Mouse (Mus musculus) adrenal gland, adult 18-20 months (tissue): Measurements from ENCODE around the gene Fam163b. TPM values are rescaled to one million over a fixed set of nuclear protein-coding genes. Genes with fewer than 3 reads are reported as not detected.

ENCODE experiments used
- total RNA-seq, 2 experiments: library from RNA; stranded (reverse); gene quantifications; 1 replicate in 1 of 2; 2 replicates in 1 of 2; pipeline ENCODE4 v1.2.3; 2021

The Fam163b gene
- total RNA-seq, 2 experiments from 2014 or later = 2.4 to 2.9 TPM

Other genes with a start within 250 kb of the Fam163b start
- 10 to 100 TPM; 25.9 to 35.5 TPM for gene Surf6, start 239.6 kb downstream of the Fam163b start, total RNA-seq
- gene Med22, start 231.8 kb downstream of the Fam163b start, total RNA-seq = 10 to 100 TPM; 49.6 to 51.7 TPM
- 100 to 1,000 TPM; 490 to 502 TPM for gene Rpl7a, start 231.7 kb downstream of the Fam163b start, total RNA-seq
- gene Surf2, start 226.1 kb downstream of the Fam163b start, total RNA-seq = 10 to 100 TPM; 38.8 to 43.5 TPM
- gene Surf1, start 226.0 kb downstream of the Fam163b start, total RNA-seq = 100 to 1,000 TPM; 108 to 115 TPM
- 100 to 1,000 TPM; 129 to 195 TPM for gene Surf4, start 208.6 kb downstream of the Fam163b start, total RNA-seq
- under 1 TPM; 0.19 to 0.63 TPM for gene Stkld1, start 208.4 kb downstream of the Fam163b start, total RNA-seq
- 10 to 100 TPM; 38.5 to 41.3 TPM for gene Rexo4, start 178.1 kb downstream of the Fam163b start, total RNA-seq
- gene Adamts13, start 169.1 kb downstream of the Fam163b start, total RNA-seq = not detected
- 10 to 100 TPM; 46.9 to 62.8 TPM for gene Cacfd1, start 132.6 kb downstream of the Fam163b start, total RNA-seq
- 1 to 10 TPM in 1 of 2 experiments, under 1 TPM in 1; 0.33 to 1.1 TPM for gene Slc2a6, start 114.5 kb downstream of the Fam163b start, total RNA-seq
- gene Mymk, start 70.3 kb downstream of the Fam163b start, total RNA-seq = not detected
- gene Adamtsl2, start 63.1 kb downstream of the Fam163b start, total RNA-seq = 10 to 100 TPM; 20.4 to 23.7 TPM
- gene Dbh, start 22.7 kb upstream of the Fam163b start, total RNA-seq = 100 to 1,000 TPM; 311 to 388 TPM
- gene Sardh, start 105.8 kb upstream of the Fam163b start, total RNA-seq = 1 to 10 TPM; 7.0 to 9.2 TPM